Mouse (Mus musculus) lung, postnatal 14 days (tissue): Measurements from ENCODE around the gene Gins2.

ENCODE experiments used
- DNase-seq: peaks from one replicate; pipeline ENCODE4 v3.0.0; 2021

Gins2 gene

DNA sequence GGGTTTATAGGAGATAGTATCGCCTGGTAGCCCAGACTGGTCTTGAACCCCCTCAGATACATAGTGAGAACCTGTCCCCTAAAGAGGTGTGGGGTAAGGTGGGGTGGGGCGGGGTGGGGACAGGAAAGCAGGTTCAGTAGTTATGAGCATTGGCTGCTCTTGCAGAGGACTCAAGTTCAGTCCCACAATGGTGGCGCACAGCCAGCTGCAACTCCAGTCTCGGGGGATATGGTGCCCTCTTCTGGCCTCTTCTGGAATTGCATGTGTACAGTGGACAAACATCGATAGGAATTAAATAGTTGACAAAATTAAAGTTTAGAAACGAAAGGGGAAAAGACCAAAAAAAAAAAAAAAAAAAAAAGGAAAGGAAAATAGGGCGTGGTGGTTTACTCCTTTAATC lies 10.4 kb upstream of the Gins2 start:
- DNase-seq: peak; percentile 91

GRCm38 (mm10) chr8:120598579-120598978 lies 9.5 kb upstream of the Gins2 start:
- DNase-seq: no peak

DNA sequence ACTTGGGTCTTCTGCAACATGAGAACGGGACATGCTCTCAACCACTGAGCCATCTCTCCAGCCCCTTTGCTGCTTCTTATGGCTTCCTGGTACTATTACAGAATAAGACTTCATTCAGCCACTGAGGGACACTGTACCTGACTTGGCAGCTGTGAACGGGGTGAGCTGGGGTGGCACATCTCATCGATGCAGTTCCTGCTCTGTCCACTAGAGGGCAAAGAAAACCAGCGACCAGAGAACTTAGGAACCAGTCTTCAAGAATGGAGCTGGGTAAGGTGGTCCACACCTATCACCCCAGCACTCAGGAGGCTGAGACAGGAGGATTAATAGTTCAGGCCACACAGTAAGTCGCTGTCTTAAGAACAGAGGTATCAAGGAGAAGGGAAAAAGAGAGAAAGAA lies 6.9 kb upstream of the Gins2 start:
- DNase-seq: peak; percentile 72

GRCm38 (mm10) chr8:120594571-120594970 lies 5.5 kb upstream of the Gins2 start:
- no peak for DNase-seq

- DNase-seq: no peak
These were observed 2.6 kb upstream of the Gins2 start for GRCm38 (mm10) chr8:120591587-120592292.

DNA sequence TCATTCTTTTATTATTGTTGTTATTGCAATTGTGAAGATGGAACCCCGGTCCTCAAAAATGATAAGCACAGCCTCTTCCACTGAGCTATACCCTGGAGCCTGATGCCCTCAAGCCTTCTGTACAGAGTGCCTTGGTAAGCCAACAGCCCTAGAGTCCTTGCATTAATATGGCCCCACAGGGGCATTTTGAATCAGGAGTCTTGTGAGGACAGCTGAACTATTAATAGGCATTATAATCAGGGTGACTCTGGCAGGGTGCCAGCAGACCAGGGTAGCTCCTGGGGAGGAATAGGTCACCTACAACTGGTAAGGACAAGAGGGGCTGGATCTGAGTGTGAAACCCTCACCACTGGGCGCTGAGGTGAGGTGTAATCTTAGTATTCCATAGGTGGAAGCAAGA lies 817 bp upstream of the Gins2 start:
- DNase-seq: no peak

GRCm38 (mm10) chr8:120585521-120585920 lies 3.6 kb downstream of the Gins2 start:
- no peak for DNase-seq

DNA sequence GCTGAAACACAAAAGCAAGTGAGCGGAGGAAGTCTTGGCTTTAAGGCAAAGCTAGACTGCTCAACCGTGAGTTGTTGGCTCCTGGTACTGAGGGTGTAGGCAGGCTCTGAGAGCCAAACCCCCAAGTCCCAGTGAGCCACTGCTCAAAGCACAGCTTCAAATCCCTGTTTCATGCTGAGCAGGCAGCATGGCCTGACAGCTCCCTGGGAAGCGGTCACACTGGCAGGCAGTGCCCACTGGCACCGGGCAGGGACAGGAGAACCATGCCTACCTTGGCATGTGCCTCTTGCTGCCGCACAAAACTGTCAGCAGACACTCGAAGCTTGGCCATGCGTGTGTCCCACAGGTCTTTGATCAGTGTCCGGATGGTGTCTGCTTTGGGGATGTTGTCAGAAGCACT lies 7.3 kb downstream of the Gins2 start:
- no peak for DNase-seq

- DNase-seq: no peak
These were observed 7.8 kb downstream of the Gins2 start for GRCm38 (mm10) chr8:120581329-120581728.

GRCm38 (mm10) chr8:120580336-120581000 lies 8.6 kb downstream of the Gins2 start:
- no peak for DNase-seq

DNA sequence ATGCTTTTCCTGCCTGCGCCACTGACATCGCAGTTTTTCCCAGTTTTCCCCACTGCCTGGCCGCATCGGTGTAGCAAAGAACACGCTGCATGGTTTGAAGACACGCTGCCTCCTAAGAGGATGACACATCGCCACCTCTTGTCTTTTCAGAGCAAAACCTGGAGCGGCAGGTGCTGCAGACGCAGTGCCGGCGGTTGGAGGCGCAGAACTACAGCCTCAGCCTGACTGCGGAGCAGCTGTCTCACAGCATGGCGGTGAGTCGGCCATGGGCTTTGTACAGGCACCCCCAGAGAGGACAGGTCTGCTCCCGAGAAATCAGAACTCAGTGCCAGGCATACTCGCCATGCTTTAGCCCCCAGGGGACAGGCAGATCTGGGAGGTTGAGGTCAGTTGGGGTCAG lies 11.3 kb downstream of the Gins2 start:
- DNase-seq: no peak

GRCm38 (mm10) chr8:120575801-120576200 lies 13.3 kb downstream of the Gins2 start:
- DNase-seq: no peak

DNA sequence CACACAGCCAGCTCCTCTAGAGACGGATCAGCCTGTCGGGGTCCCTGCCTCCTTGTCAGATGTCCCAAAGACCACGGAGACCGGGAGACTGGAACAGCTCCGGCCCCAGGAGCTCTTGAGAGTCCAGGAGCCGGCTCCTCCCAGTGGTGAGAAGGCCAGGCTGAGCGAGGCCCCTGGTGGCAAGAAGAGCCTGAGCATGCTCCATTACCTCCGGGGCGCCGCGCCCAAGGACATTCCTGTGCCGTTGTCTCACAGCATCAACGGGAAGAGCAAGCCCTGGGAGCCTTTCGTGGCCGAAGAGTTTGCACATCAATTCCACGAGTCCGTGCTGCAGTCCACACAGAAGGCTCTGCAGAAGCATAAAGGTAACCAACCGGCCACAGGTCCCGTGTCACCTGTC lies 14.2 kb downstream of the Gins2 start:
- DNase-seq: no peak

- DNase-seq: no peak
These were observed 15.2 kb downstream of the Gins2 start for GRCm38 (mm10) chr8:120573866-120574265.

DNA sequence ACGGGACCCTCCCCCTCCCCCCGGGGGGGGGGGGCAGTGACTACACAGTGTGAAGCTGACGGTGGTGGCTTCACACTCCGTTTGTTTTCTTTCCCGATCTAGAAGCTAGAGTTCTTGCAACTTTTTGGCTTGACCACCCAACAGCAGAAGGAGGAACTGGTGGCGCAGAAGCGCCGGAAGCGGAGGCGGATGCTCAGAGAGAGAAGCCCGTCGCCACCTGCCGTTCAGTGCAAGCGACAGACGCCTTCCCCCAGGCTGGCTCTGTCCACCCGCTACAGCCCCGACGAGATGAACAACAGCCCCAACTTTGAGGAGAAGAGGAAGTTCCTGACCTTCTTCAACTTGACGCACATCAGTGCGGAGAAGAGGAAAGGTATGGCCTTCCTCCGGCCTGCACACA lies 16.6 kb downstream of the Gins2 start:
- peak; percentile 38 for DNase-seq

- DNase-seq: no peak
These were observed 17.5 kb downstream of the Gins2 start for GRCm38 (mm10) chr8:120571561-120571960.

DNA sequence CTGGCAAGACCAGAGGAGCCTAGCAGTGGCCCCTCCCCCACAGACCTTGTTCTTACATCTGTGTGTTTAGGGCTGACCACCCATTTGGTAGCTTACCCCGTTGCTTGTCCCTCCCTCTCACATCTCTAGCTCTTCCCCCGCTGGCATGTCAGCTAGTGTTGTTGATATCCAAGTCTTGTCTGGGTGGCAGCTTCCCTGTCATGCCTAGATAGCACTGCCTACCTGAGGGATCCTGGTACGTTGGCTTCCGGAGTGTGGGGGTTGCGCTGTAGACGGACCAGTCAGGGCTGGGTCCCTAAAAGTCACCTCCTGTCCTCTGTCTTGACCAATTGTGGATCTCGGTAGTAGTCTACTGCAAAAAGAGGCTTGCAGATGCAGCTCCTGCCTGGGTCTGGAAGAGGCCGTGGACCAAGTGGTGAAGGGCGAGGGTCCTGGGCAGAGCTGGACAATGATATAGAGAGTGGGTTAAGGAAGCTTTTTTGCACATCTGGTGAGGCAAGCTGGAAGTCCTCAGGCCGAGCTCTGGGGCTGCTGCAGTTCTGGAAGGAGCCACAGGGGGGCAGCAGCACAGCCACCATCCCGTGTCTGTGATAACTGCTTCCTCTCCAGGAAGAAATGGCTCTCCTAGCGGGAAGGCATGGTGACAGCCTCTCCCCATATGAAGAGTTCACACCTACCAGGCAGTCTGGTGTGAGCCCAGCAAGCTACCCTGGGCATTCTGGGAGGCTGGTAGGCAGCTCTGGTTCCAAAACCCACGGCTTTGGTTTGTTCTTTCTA lies 19.0 kb downstream of the Gins2 start:
- peak; percentile 83 for DNase-seq

DNA sequence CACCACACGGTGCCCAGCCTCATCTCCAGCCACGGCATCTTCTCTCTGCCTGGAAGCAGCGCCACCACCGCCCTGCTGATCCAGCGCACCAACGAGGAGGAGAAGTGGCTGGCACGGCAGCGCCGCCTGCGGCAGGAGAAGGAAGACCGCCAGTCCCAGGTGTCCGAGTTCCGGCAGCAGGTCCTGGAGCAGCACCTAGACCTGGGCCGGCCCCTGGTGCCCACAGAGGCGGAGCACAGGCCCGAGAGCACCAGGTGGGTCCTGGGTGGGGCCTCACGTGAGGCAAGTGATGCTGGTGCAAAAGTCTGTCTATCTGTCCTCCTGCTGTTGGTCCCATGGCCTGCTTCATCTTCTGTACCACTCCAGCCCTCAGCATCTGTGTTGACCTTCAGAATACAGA lies 20.0 kb downstream of the Gins2 start:
- DNase-seq: no peak

DNA sequence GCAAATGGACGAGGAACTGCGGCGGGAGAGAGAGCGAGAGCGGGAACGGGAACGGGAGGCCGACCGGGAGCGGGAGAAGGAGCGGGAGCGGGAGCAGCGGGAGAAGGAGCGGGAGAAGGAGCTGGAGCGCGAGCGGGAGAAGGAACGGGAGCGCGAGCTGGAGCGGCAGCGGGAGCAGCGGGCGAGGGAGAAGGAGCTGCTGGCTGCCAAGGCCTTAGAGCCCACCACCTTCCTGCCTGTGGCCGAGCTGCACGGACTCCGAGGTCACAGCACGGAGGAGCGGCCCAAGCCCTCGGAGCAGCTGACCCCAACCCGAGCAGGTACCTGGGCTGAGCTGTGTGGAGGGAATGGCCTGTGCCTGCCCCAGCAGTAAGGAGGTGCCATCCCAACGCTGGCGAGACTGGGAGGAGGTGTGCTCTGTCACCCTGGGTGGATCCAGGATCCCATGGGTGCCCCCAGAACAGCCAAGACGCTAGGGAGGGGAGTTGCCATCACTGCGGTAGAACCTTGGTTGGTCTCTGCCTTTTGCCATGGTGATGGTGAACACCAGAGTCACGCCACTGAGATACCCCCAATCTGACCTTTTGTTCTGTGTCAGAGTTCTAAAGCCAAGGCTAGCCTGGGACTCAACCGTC lies 20.8 kb downstream of the Gins2 start:
- no peak for DNase-seq

- DNase-seq: no peak
These were observed 21.4 kb downstream of the Gins2 start for GRCm38 (mm10) chr8:120567731-120568130.

GRCm38 (mm10) chr8:120566681-120567080 lies 22.4 kb downstream of the Gins2 start:
- DNase-seq: no peak

DNA sequence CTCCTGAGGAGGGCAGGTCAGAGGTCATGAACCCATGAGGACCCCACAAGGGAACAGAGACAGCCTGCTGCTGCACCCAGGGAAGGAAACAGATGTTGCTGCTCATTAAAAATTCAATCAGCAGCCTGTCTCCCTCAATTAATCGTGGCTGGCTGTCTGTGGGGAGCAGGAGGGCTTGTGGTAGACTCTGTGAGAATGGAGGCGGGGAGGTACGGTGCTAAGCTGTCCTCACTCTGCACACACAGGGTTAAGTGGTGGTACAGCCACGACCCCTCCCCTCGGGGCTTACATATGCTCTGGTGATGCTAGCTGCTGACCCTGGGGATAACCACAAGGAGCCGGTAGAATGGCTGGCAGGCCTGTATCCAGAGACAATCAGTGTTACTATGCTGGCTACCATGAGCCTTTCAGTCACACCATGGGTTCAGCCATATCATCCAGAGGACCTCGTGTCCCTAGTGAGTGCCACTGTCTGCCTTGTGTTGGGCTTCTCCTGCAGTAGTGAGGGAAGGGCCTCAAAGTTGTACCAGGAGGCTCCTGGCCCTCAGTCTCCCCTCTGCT lies 23.9 kb downstream of the Gins2 start:
- DNase-seq: no peak
